Mouse (Mus musculus) adrenal gland, postnatal 36 days (tissue): ENCODE results near the gene Xxylt1. TPM values are rescaled to one million over a fixed set of nuclear protein-coding genes. Genes with fewer than 3 reads are reported as not detected.
A peak's percentile ranks its signal among the peaks of the same experiment; 100 is the strongest.

Source experiments
- DNase-seq, 2 experiments: peaks; one replicate each; pipeline ENCODE4 v3.0.0; 2021; ENCODE audit warnings: mixed read lengths in 1 of 2
- total RNA-seq, 2 experiments: library from RNA; stranded (reverse); gene quantifications; 2 replicates each; pipeline ENCODE4 v1.2.3; 2021

The Xxylt1 gene
- total RNA-seq, 2 experiments from 2014 or later: 10.0 to 17.8 TPM

GRCm38 (mm10) chr16:30948636-30949035, 132.6 kb downstream of the Xxylt1 start:
- DNase-seq: no peak

- no peak for DNase-seq
Measured at GRCm38 (mm10) chr16:30948216-30948615, 133.0 kb downstream of the Xxylt1 start.

- DNase-seq: peak; percentile 35 to 53
Measured at GRCm38 (mm10) chr16:30944886-30945285, 136.3 kb downstream of the Xxylt1 start.

- DNase-seq: no peak
Measured at GRCm38 (mm10) chr16:30943919-30944318, 137.3 kb downstream of the Xxylt1 start.

GRCm38 (mm10) chr16:30940699-30941098, 140.5 kb downstream of the Xxylt1 start:
- no peak for DNase-seq

GRCm38 (mm10) chr16:30939903-30940302, 141.3 kb downstream of the Xxylt1 start:
- DNase-seq: peak in 1 of 2 experiments; percentile 46

- no peak for DNase-seq
Measured at GRCm38 (mm10) chr16:30939210-30939609, 142.0 kb downstream of the Xxylt1 start.

GRCm38 (mm10) chr16:30938664-30939063, 142.6 kb downstream of the Xxylt1 start:
- no peak for DNase-seq

GRCm38 (mm10) chr16:30937665-30938064, 143.6 kb downstream of the Xxylt1 start:
- no peak for DNase-seq

GRCm38 (mm10) chr16:30936471-30936870, 144.8 kb downstream of the Xxylt1 start:
- DNase-seq: no peak

GRCm38 (mm10) chr16:30936012-30936461, 145.2 kb downstream of the Xxylt1 start:
- DNase-seq: no peak

GRCm38 (mm10) chr16:30934967-30935690, 146.1 kb downstream of the Xxylt1 start:
- no peak for DNase-seq

GRCm38 (mm10) chr16:30934205-30934780, 146.9 kb downstream of the Xxylt1 start:
- peak; percentile 31 to 58 for DNase-seq

GRCm38 (mm10) chr16:30933366-30933765, 147.9 kb downstream of the Xxylt1 start:
- peak in 1 of 2 experiments; percentile 11 for DNase-seq

GRCm38 (mm10) chr16:30932791-30933190, 148.4 kb downstream of the Xxylt1 start:
- DNase-seq: no peak

GRCm38 (mm10) chr16:30932196-30932595, 149.0 kb downstream of the Xxylt1 start:
- DNase-seq: no peak

GRCm38 (mm10) chr16:30929165-30929564, 152.1 kb downstream of the Xxylt1 start:
- no peak for DNase-seq

GRCm38 (mm10) chr16:30928076-30928750, 153.0 kb downstream of the Xxylt1 start:
- DNase-seq: no peak

GRCm38 (mm10) chr16:30925496-30925895, 155.7 kb downstream of the Xxylt1 start:
- no peak for DNase-seq

GRCm38 (mm10) chr16:30923899-30924298, 157.3 kb downstream of the Xxylt1 start:
- no peak for DNase-seq

GRCm38 (mm10) chr16:30922548-30922947, 158.7 kb downstream of the Xxylt1 start:
- no peak for DNase-seq

GRCm38 (mm10) chr16:30918866-30919265, 162.4 kb downstream of the Xxylt1 start:
- no peak for DNase-seq

- DNase-seq: no peak
Measured at GRCm38 (mm10) chr16:30916931-30917330, 164.3 kb downstream of the Xxylt1 start.
